Mouse (Mus musculus): Measurements from ENCODE around the gene Cyp2j8.
"Not testable (repeated sequence)": the region's sequence is repeated elsewhere in the genome, so short reads cannot be mapped to it uniquely, and the experiment has no call there.

The Cyp2j8 gene

GRCm38 (mm10) chr4:96507286-96507685 lies at the start of gene Cyp2j8:
Gene Cyp2j8, minus strand, starts transcription at chr4:96507386.
- DNase-seq, result no peak

- no peak for DNase-seq
Measured at GRCm38 (mm10) chr4:96553133-96553819, 46.1 kb upstream of the Cyp2j8 start, which contains the start of gene Cyp2j6. Gene Cyp2j6, minus strand, starts transcription at chr4:96553661.

- DNase-seq, result no peak
Measured at GRCm38 (mm10) chr4:96551619-96552018, 44.4 kb upstream of the Cyp2j8 start.

GRCm38 (mm10) chr4:96545976-96546375 lies 38.8 kb upstream of the Cyp2j8 start:
- DNase-seq, result no peak

GRCm38 (mm10) chr4:96525772-96526171 lies 18.6 kb upstream of the Cyp2j8 start:
- no peak for DNase-seq

- DNase-seq, result no peak
Measured at GRCm38 (mm10) chr4:96522256-96522655, 15.1 kb upstream of the Cyp2j8 start.

- DNase-seq, result no peak
Measured at GRCm38 (mm10) chr4:96510083-96510482, 2.9 kb upstream of the Cyp2j8 start.

GRCm38 (mm10) chr4:96463311-96464060 lies 43.7 kb downstream of the Cyp2j8 start:
- not testable (repeated sequence) for DNase-seq
